Mouse (Mus musculus): ENCODE results near the gene Guca1b.

Gene Guca1b

DNA sequence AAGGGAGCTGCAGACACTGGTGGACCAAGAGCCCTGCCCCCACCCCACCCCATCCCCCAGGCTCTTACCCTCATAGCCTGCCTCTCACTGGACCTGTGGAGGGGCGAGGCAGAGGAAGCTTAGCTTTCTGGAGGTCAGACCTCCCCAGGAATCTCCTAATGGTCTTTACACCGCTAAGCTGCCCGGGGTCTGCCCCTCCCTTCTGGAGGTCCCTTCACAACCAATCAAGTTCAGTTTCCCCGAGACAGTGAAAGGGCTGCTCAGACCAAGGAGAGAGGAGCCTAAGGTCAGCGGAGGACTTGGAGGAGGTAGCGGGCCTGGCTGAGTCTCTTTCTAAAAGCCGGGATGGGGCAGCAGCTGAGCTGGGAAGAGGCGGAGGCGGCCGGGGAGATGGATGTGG, at the start of gene Guca1b:
TSS of gene Guca1b (plus strand) at position 249 of the 400 bp plus-strand sequence.
- in situ Hi-C loops (cut with MboI, MseI), result no loop called here

GRCm38 (mm10) chr17:47343121-47343520, 42.1 kb upstream of the Guca1b start:
- in situ Hi-C loops (cut with MboI, MseI), result no loop called here

- in situ Hi-C loops (cut with MboI, MseI), result no loop called here
Observed at GRCm38 (mm10) chr17:47349721-47350319, 35.4 kb upstream of the Guca1b start.

DNA sequence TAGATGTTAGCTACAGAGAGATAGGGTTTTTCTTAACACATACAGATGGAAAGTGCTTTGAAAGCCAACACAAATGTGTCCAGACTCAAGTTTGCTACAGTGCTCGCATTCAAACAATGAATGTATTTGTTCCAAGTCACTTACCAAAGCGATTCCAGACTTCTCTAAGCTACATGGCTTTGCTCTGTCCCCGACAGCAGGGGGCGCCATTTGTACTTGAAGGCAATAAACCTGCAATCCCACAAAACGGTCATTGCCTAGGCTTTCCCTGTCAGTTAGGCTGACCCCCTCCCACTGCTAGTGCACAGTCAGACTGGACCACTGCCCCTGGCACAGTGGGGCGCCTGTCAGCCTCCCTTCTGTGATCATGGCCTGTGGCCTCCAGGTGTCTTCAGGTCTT, 25.2 kb upstream of the Guca1b start:
- in situ Hi-C loops (cut with MboI, MseI), result no loop called here

GRCm38 (mm10) chr17:47361343-47361742, 23.9 kb upstream of the Guca1b start:
- in situ Hi-C loops (cut with MboI, MseI), result no loop called here

DNA sequence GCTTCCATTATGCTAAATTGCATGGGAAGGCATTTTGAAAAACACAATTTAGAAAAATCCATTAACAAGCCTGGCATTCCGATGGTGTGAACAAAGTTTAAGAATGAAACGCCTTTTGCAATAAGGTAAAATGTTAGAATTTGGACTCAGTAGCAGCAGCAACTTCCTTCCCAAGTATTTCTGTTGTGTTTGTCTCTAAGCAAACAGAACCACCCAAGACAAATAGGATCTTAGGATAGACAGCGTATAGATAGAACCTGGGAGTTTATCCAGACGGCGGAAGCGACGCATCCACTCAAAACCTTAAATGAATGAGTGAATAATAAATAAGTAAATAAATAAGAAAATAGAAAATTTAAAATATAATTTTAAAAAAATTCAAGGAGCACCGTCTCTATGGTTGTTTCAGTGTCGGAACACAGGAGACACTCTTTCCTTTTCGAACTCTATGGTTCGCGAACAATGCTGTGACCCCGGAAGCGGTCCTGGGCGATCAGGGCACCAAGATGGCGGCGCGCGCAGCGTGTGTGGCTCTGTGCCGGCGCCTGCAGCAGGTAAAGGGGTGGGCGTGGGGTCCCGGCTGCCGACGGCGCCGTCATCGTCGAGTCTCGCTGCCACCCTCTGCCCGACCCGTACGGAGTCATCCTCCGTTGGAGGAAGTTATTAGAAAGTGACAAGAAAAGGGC, 16.6 kb upstream of the Guca1b start, which contains the start of gene Mrps10:
TSS of gene Mrps10 (plus strand) at position 487 of the 686 bp plus-strand sequence.
- in situ Hi-C loops (cut with MboI, MseI), result no loop called here

- in situ Hi-C loops (cut with MboI, MseI), result no loop called here
Observed at GRCm38 (mm10) chr17:47369087-47369443, 16.1 kb upstream of the Guca1b start.

DNA sequence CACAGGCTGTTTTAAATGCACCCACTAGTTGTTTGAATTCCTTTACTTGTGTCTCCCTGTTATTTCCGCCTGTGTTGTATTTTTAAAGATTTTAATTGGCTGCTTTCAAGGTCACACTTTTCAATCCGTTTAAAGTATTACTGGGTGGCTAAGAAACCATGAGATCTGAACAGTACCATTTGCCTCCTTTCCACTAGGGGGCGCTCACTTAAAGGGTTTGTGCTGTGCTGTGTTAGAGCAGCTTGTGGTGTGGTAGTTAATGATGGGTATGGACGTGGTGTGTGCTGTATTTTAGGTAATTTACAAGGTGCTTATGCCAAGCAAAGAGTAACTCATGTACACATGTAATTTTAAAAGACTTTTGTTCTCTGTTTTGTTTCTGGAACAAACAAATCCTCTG, 13.7 kb upstream of the Guca1b start:
- in situ Hi-C loops (cut with MboI, MseI), result no loop called here

DNA sequence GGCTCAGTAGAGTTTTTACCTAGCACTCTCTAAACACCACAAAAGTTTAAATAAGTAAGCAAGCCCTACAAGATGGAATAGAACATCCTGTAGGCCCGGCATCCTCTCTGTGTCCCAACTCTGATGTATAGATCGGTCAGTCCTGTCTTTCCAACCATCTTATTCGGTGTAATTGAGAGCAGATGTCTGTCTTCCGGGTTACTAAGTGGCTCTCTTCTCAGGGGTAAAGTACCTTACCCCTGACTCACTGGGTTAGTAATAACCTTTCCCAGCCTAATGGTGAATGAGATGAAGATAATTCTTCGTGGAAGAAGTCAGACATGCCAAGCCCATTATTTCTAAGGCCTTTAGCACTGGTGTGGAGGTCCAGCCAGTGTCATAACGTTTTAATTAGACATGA, 11.2 kb upstream of the Guca1b start:
- in situ Hi-C loops (cut with MboI, MseI), result no loop called here

DNA sequence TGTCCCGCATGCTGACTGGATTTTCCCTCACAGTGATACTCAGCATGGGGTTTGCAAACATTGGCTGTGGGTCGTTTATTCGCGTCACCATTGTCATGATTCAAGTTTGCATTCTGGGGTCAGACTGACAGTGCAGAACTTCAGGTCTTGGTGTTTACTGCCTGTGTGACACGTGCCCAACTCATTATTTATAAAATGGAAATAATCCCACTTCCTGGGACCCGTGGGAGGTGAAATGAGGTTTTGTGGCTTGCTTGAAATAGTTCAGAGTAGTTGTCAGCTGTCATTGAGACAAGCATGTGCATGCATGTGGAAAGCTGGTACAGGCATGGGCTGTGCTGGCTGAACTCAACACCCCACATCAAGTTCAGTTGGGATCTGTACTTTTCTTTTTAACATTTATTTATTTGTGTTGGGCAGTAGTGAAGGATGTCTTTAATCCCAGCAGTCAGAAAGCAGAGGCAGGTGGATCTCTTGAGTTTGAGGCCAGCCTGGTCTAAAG, 8.4 kb upstream of the Guca1b start:
- in situ Hi-C loops (cut with MboI, MseI), result no loop called here

GRCm38 (mm10) chr17:47378133-47378532, 7.1 kb upstream of the Guca1b start:
- in situ Hi-C loops (cut with MboI, MseI), result no loop called here

DNA sequence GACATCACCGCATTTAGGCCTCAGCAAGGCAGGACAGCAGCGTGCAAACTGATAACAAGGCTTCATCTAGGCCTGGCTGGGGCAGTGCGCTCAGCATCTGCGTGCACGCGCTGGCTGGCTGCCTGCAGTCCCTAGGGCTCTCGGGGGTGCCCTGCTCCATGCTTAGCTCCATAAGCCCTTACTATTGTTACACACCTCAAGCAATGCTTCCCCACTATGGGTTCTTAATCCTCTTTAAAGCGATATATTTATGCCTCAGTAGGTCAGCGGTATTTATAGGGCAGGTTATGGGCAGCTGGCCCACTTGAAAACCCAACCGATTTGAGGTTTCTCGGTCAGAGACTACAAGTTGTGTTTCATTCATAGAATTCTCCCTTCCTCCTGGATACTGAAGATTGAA, 3.3 kb upstream of the Guca1b start:
- in situ Hi-C loops (cut with MboI, MseI), result no loop called here

DNA sequence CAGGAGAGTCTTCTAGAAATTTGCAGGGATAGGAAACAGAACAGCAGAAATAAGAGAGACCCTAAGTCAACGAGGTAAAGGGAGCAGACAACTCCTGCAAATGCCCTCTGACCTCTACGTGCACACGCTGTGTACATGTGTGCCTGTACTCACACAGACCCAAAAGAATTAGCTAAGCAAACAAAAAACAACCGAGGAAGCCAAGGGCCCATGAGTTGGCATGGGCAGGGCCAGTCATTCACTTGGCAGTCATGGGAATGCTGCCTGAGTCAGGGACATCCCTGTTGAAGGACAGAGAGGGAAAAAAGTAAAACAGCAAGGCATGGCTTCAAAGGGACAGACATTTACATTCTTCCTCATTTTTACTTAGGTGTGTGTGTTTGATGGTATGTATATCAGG, 1.9 kb upstream of the Guca1b start:
- in situ Hi-C loops (cut with MboI, MseI), result no loop called here

DNA sequence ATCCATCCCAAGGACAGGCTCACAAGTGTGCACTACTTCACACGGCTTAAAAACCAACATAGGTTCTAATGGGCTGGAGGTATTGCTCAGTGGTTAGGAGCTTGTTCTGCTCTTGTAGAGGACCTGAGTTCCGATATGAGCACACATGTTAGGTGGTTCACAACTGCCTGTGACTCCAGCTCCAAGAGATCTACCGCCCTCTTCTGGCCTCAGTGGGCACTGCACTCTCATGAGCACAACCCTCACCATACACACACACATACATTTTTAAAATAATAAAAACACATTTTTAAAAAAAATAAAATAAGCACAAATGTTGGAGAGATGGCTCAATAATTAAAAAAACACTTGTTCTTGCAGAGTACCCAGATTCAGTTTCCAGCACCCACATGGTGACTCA, 1.1 kb upstream of the Guca1b start:
- in situ Hi-C loops (cut with MboI, MseI), result no loop called here

- in situ Hi-C loops (cut with MboI, MseI), result no loop called here
Observed at GRCm38 (mm10) chr17:47386649-47387048, 1.5 kb downstream of the Guca1b start.

- in situ Hi-C loops (cut with MboI, MseI), result no loop called here
Observed at GRCm38 (mm10) chr17:47394223-47394869, 9.2 kb downstream of the Guca1b start.

DNA sequence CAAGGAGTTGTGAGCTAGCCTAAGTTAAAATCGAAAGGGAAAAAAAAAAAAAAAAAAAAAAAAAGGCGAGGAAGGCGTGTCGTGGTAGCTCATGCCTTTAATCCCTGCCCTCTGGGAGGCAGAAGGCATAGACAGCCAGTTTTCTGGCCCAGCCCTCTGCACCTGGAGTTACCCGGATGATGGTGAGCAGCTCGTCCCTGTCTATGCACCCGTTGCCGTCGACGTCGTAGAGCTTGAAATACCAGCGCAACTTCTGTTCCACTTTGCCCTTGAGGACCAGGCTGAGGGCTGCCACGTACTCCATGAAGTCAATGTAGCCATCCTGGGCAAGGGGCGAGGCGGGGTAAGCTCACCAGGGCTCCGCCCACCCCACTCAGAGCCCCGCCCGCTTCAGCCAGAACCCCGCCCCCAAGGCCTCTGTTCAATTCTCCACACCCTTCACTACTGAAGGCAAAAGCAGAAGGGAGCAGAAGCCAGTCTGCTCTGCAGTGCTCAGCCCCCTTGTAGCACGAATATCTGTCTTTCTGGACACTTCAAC, 10.3 kb downstream of the Guca1b start:
- in situ Hi-C loops (cut with MboI, MseI), result no loop called here

DNA sequence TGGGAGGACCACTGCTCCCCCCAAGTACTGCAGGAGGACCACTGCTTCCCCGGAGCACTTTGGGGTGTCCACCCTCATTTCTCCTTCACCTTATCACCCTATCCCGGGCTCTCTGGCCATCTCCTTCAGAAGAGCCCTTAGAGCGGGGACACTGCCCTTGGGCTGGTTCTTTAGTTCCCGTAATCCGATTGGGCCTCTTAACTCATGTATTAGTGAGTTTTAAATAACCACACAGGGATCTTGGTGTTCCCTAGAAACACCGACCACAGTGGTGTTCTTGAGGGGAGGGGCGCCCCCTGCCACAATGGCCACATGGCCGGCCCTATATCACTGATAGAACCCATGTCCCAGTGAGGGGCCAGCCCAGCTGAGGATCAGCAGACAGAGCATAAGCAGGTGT, 13.9 kb downstream of the Guca1b start:
- in situ Hi-C loops (cut with MboI, MseI), result no loop called here

DNA sequence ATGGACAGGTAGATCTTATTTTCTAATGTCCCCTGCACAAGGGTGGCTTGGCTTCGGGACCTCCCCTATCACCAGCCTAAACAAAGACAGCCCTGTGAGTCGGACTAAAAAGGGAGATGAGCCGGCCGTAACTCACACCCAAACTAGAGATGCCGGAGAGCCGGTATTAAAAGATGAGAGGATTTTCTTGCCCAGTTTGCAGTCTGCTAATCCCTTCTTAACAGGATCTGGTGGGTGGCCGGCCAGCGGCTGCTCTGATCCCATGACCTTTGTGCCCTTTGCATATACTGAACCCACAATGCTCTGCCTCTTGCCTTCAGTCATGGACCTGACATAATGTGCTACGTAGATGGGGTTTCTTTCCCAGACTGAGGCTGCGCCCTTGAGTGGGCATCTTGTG, 15.3 kb downstream of the Guca1b start, which contains the start of gene Guca1a:
TSS of gene Guca1a (minus strand) at position 134 of the 400 bp plus-strand sequence.
- in situ Hi-C loops (cut with MboI, MseI), result no loop called here

DNA sequence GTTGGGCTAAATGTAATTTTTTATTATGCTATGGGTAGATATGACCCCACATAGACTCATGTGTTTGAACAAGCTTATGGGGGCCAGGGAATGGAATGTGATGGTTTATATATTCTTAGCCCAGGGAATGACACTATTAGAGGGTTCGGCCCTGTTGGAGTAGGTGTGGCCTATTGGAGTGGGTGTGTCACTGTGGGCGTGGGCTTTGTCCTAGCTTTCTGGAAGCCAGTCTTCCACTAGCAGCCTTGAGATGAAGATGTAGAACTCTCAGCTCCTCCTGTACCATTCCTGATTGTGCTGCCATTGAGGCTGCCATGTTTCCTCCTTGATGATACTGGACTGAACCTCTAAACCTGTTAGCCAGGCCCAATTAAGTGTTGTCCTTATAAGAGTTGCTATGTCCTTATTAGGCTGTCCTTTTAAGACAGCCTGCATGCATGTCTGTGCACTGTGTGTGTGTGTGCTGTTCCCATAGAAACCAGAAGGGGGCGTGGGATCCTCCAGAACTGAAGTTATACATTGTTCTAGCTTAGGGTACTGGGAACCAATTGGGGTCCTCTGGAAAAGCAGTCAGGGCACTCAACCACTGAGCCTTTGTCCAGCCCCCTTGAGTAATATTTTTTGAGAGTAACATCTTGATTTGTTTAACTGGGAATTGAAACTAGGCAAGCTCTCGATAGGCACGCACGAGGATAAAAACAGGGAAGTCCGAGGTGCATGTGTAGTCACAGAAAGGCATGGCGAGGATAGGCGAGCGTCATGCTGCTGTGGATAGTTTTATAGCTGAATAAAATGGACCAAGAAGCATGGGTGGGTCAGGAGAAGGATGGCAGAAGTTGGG, 22.7 kb downstream of the Guca1b start:
- in situ Hi-C loops (cut with MboI, MseI), result no loop called here

DNA sequence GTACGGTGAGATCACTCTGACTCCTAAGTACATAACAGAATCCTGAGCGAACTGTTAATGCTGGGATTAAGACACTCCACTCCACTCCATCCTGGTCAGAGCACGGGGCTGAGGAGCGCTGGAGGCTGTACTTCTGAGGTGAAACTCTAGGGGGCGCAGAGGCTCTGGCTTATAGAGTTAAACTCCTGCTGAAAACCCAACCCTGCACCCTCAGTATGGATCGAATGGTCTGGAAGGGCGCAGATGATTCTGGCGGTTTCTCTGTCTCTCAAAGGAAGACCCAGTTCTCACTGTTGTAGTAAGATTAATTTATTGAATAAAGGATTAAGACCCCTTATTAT, 23.3 kb downstream of the Guca1b start:
- in situ Hi-C loops (cut with MboI, MseI), result no loop called here

Measured in T-helper 17 cell (primary cell).